In the genomic region with DNA sequence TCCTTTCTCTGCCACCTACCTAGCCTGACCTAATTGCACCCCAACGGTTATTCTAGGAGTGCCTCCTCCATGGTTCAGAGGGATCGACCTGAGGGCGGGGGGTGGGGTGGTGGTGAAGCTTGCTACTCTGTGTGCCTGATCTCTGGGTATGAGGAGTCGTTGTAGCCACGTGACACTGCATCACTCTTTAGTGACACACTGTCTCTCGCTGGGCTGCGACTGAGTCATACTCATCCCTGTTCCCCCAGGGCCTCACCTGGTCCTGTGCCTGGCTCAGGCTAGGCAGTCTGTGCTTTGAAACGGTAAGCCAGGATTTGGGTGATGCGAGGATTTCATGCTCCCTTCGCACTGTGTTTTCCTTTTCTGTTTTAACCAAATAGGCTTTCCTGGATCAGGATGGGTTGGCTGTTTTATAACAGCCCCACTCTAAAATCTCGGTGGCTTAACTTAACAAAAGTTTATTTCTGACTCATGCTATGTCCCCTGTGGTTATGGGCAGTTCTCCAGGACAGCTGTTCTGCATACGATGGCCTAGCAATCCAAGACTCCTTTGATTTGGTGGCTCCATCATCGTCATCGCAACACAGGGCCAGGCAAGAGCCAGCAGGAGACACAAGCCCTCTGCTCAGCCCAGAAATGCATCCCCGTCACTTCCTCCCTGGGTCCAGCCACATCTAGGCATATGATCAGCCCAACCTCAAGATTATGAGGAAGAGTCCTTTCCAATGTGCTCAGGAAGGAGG, we compare ENCODE assay signal across 16 mouse cellular contexts. TPM values are rescaled to one million over a fixed set of nuclear protein-coding genes. Genes with fewer than 3 reads are reported as not detected.
DNase-seq lines count a peak whose midpoint lies in the region; ATAC-seq and TF ChIP-seq lines count a peak whose summit lies in the region.
"Had no signal": no experiment of that assay in that cellular context is flagged by ENCODE, and none has a peak within 500 bp of the region (broad histone marks: within the 10 kb centered on the region; RNA-seq: fewer than 3 reads in every experiment).

No protein-coding gene starts in this region.

- TF ChIP-seq CTCF in gastrocnemius, adult 2 months (IDR thresholded peaks at IDR 0.05), result no peak

- no peaks in the 10 kb centered on the region; the same call in 1 of the 2 replicates for H3K27me3 ChIP-seq in heart, embryonic 11.5 days (ENCODE audit: control insufficient read depth, insufficient read depth, low read length)

- H3K9me3 ChIP-seq in heart, embryonic 11.5 days (replicated peaks; ENCODE audit: control insufficient read depth, low read length), result no peaks in the 10 kb centered on the region
- H3K9me3 ChIP-seq: midbrain, embryonic 12.5 days had no signal

- H3K4me3 ChIP-seq in heart, embryonic 11.5 days (ENCODE audit: low read depth, low read length), result no peak overlapping the region
- H3K4me3 ChIP-seq in gastrocnemius, adult 2 months, result no peak overlapping the region
- H3K4me3 ChIP-seq: midbrain, embryonic 12.5 days had no signal

- no peak overlapping the region for H3K4me2 ChIP-seq in heart, embryonic 11.5 days
- H3K4me2 ChIP-seq: midbrain, embryonic 12.5 days had no signal

- H3K4me1 ChIP-seq in heart, embryonic 11.5 days (ENCODE audit: control insufficient read depth, insufficient read depth, low read length), result no peaks in the 10 kb centered on the region
- H3K4me1 ChIP-seq: midbrain, embryonic 12.5 days had no signal

- no peak for ATAC-seq in heart, embryonic 11.5 days (replicated peaks; ENCODE audit: insufficient number of reproducible peaks, low FRiP score, low TSS enrichment)
- ATAC-seq in hematopoietic stem cell, adult 5-6 weeks (replicated peaks in 1 of 2; ENCODE audit: insufficient read depth in 1 of 2, low FRiP score in 2 of 2, low TSS enrichment in 1 of 2, low read depth in 1 of 2, poor library complexity in 2 of 2, severe bottlenecking in 2 of 2), result peak; percentile 22 to 25; a peak in 1 of 4 replicates
- ATAC-seq: hindbrain, embryonic 16.5 days had no signal

- H3K36me3 ChIP-seq in heart, embryonic 11.5 days (ENCODE audit: control insufficient read depth, insufficient read depth, low read length), result no peaks in the 10 kb centered on the region
- H3K36me3 ChIP-seq: midbrain, embryonic 12.5 days had no signal

- DNase-seq in heart, adult 11 months, result peak; percentile 98
- peak; percentile 81 for DNase-seq in 3T3-L1 (ENCODE audit: low read depth, low spot score)
- DNase-seq in gastrocnemius, adult 2 months, result peak; percentile 62
- no peak for DNase-seq in ovary, postnatal 14 days (ENCODE audit: low spot score)
- DNase-seq in layer of hippocampus, postnatal 25 days (ENCODE audit: extremely low spot score in 1 of 2, low spot score in 1 of 2), result no peak
- DNase-seq in kidney, adult 9 months, result no peak
- DNase-seq: adrenal gland, postnatal 25 days; cerebellum, adult 9-10 months; kidney, postnatal 14 days; right cerebral cortex, postnatal 4 days; thymus, postnatal 25 days had no signal

- 79% methylated on average over 15 of the region's 15 CpGs for WGBS in heart, embryonic 11.5 days (ENCODE audit: insufficient replicate concordance)

- intact Hi-C loops in gastrocnemius, adult 2 months (cut with DNase I), result no loop called here

- no peak overlapping the region for H3K27ac ChIP-seq in heart, embryonic 11.5 days (ENCODE audit: low read depth, low read length)
- H3K27ac ChIP-seq in gastrocnemius, adult 2 months, result peak overlapping the region; percentile 66
- H3K27ac ChIP-seq: midbrain, embryonic 12.5 days had no signal

- no peak overlapping the region for H3K9ac ChIP-seq in heart, embryonic 11.5 days (ENCODE audit: low read depth, low read length)
- H3K9ac ChIP-seq: midbrain, embryonic 12.5 days had no signal

RNA-seq across cellular contexts. Expression of gene Ror1, which starts 50.3 kb away (rescaled TPM):
- 7.3 and 9.7 TPM in 2 replicates for polyA plus RNA-seq in heart, embryonic 11.5 days (2014; fragmentation: Nextera tagmentation; extraction: Ambion mirVana)
- 1 to 10 TPM in 1 of 2 experiments, under 1 TPM in 1; 0.79 to 1.5 TPM for total RNA-seq in gastrocnemius, adult 2 months (2021)
- total RNA-seq in hematopoietic stem cell, adult 5-6 weeks (2017), result 0.35 and 0.50 TPM in 2 replicates
- 1 to 10 TPM; 4.1 to 4.6 TPM for total RNA-seq in layer of hippocampus, postnatal 25 days (2021)
- total RNA-seq: neutrophil, adult 5-6 weeks had no signal

Comparison
In these comparisons a context has a peak if more than half of its experiments do, and no peak if none do; other contexts are left out.
1. DNase-seq: peak in heart, adult 11 months (single experiment), 3T3-L1 (single experiment) and gastrocnemius, adult 2 months (single experiment); none in ovary, postnatal 14 days (single experiment), layer of hippocampus, postnatal 25 days (0 of 2) and kidney, adult 9 months (single experiment).